Mouse (Mus musculus): ENCODE results near the gene Mmp9.

DNA sequence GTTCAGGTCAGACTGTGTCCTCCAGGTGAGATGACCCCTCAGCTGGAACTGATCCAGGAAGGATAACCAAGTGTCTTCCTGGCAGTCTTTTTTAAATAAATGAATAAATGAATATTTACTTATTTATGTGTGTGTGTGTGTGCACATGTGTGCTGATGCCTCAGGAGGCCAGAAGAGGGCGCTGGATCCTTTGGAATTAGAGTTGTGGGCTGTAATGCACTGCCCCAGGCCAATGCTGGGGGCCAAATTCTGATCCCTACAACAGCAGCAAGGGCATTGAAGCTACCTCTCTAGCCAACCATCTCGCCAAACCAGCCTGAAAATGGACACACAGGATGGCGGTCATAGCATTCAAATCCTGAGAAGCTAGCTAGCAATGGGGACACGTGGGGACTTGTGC lies 15.1 kb downstream of the Mmp9 start:
- TF ChIP-seq POLR2A (IDR thresholded peaks at IDR 0.05; ENCODE audit: low read depth, low read length) (no peak), CTCF (IDR thresholded peaks at IDR 0.05; ENCODE audit: borderline replicate concordance, insufficient read depth, low read length) (no peak)

All from embryonic fibroblast, embryonic 13.5 days (primary cell).